Mouse (Mus musculus) midbrain, postnatal 0 days (tissue): ENCODE measurements around the gene Tbc1d30. TPM values are rescaled to one million over a fixed set of nuclear protein-coding genes. Genes with fewer than 3 reads are reported as not detected.

Experiments
- ATAC-seq: fragments of 200-750 bp; cut with Nextera tagmentation; 2 replicates; pipeline ENCODE4 v1.8.0; 2017; ENCODE audit warnings: moderate number of reproducible peaks, mild to moderate bottlenecking, moderate TSS enrichment, moderate library complexity; ENCODE audit not compliant: low FRiP score
- DNase-seq: peaks from one replicate; pipeline ENCODE4 v3.0.0-alpha.2; 2015; ENCODE audit warnings: low spot score
- H3K27ac ChIP-seq: fragments of 300-500 bp; sonication (generic); 2 replicates; pipeline ENCODE4 v1.5.1; 2014; ENCODE audit warnings: low read depth, mild to moderate bottlenecking, low read length, mixed read lengths
- H3K27me3 ChIP-seq: fragments of 300-500 bp; sonication (generic); 2 replicates; pipeline ENCODE4 v1.6.1; 2014; ENCODE audit warnings: low read length, control low read depth, mixed read lengths; ENCODE audit not compliant: insufficient read depth
- H3K36me3 ChIP-seq: fragments of 300-500 bp; sonication (generic); 2 replicates; pipeline ENCODE4 v1.6.1; 2014; ENCODE audit warnings: low read length, control low read depth, mixed read lengths; ENCODE audit not compliant: insufficient read depth
- H3K4me1 ChIP-seq: fragments of 300-500 bp; sonication (generic); 2 replicates; pipeline ENCODE4 v1.6.1; 2014; ENCODE audit warnings: mild to moderate bottlenecking, control low read depth, antibody characterized with exemption, low read length, mixed read lengths; ENCODE audit not compliant: insufficient read depth
- H3K4me2 ChIP-seq: fragments of 300-500 bp; sonication (generic); 2 replicates; pipeline ENCODE4 v1.6.1; 2014; ENCODE audit warnings: low read depth, mild to moderate bottlenecking, low read length, mixed read lengths; ENCODE audit not compliant: poor library complexity, severe bottlenecking
- H3K4me3 ChIP-seq: fragments of 300-500 bp; sonication (generic); 2 replicates; pipeline ENCODE4 v1.5.1; 2014; ENCODE audit warnings: low read depth, mild to moderate bottlenecking, low read length, moderate library complexity
- H3K9ac ChIP-seq: fragments of 300-500 bp; sonication (generic); replicated peaks from 2 replicates; pipeline ENCODE4 v1.6.1; 2014; ENCODE audit warnings: mild to moderate bottlenecking, low read length, moderate library complexity, mixed read lengths; ENCODE audit not compliant: poor library complexity, severe bottlenecking
- H3K9me3 ChIP-seq: fragments of 300-500 bp; sonication (generic); 2 replicates; pipeline ENCODE4 v1.6.1; 2016; ENCODE audit warnings: low read length, control low read depth
- CTCF ChIP-seq: IDR thresholded peaks from 2 replicates; pipeline ENCODE4 v1.5.1; 2016; ENCODE audit warnings: antibody characterized with exemption, mild to moderate bottlenecking
- WGBS: fragments of 180-500 bp; shearing (Covaris S2); extraction: QIAGEN DNeasy Blood & Tissue Kit; methylation state at CpG from one replicate; pipeline ENCODE4 v1.1.7; 2014; 5-methylcytosine and 5-hydroxymethylcytosine counted together
- polyA plus RNA-seq: library from polyadenylated mRNA; unstranded; fragments of >200 nt; fragmentation: Nextera tagmentation; extraction: Ambion mirVana; gene quantifications from 2 replicates; pipeline ENCODE4 v1.2.1, GENCODE M21; 2015
- total RNA-seq: library from RNA; depleted of rRNA; stranded (reverse); fragments of >200 nt; gene quantifications from 2 replicates; pipeline ENCODE4 v1.2.3, GENCODE M21; 2014; rRNA removed

Tbc1d30 gene
- total and polyA plus RNA-seq, 2 experiments from 2014 or later: 8.3 to 49.1 TPM

GRCm38 (mm10) chr10:121216804-121217203 is 134.3 kb downstream of the Tbc1d30 start:
- no peak for ATAC-seq
- no peak for TF ChIP-seq CTCF
- 95% methylated on average over 3 of the region's 3 CpGs for WGBS

More at GRCm38 (mm10) chr10:121216804-121217203, 134.3 kb downstream of the Tbc1d30 start:
- H3K9me3 ChIP-seq: 0 out of 2 replicates have a peak, but pooled peaks cover 4% of the 10 kb centered on the region
- H3K27ac ChIP-seq: no peak overlapping the region
- no peak for DNase-seq
- no peaks in the 10 kb centered on the region for H3K36me3 ChIP-seq
- H3K9ac ChIP-seq: no peak overlapping the region
- H3K4me1 ChIP-seq: no peaks in the 10 kb centered on the region
- no peak overlapping the region for H3K4me3 ChIP-seq
- H3K4me2 ChIP-seq: no peak overlapping the region
- H3K27me3 ChIP-seq: no peaks in the 10 kb centered on the region

Other genes with a start within 250 kb of the Tbc1d30 start
- 66.4 and 84.3 TPM in 2 replicates for gene Gns, start 13.8 kb upstream of the Tbc1d30 start, total RNA-seq
- 37.7 and 40.4 TPM in 2 replicates for gene Gns, start 13.8 kb upstream of the Tbc1d30 start, polyA plus RNA-seq
- gene Rassf3, start 125.1 kb upstream of the Tbc1d30 start, total RNA-seq: 5.8 and 6.0 TPM in 2 replicates
- 3.0 and 3.4 TPM in 2 replicates for gene Rassf3, start 125.1 kb upstream of the Tbc1d30 start, polyA plus RNA-seq
- 16.5 and 29.2 TPM in 2 replicates for gene Tbk1, start 235.5 kb upstream of the Tbc1d30 start, total RNA-seq
- 24.5 and 24.8 TPM in 2 replicates for gene Tbk1, start 235.5 kb upstream of the Tbc1d30 start, polyA plus RNA-seq